Mouse (Mus musculus) lung, embryonic 16.5 days (tissue): Measurements from ENCODE around the gene Trappc3. TPM values are rescaled to one million over a fixed set of nuclear protein-coding genes. Genes with fewer than 3 reads are reported as not detected.

ENCODE experiments used
- ATAC-seq: fragments of 200-750 bp; cut with Nextera tagmentation; 2 replicates; pipeline ENCODE4 v1.8.0; 2017; ENCODE audit warnings: low read depth, mild to moderate bottlenecking, moderate library complexity
- H3K27ac ChIP-seq: fragments of 300-500 bp; sonication (generic); 2 replicates; pipeline ENCODE4 v1.5.1; 2014; ENCODE audit warnings: mild to moderate bottlenecking, control low read depth, low read length
- H3K27me3 ChIP-seq: fragments of 300-500 bp; sonication (generic); 2 replicates; pipeline ENCODE4 v1.6.1; 2014; ENCODE audit warnings: low read depth, low read length, mixed read lengths; ENCODE audit not compliant: control insufficient read depth, insufficient read depth
- H3K36me3 ChIP-seq: fragments of 300-500 bp; sonication (generic); 2 replicates; pipeline ENCODE4 v1.6.1; 2014; ENCODE audit warnings: low read length; ENCODE audit not compliant: control insufficient read depth, insufficient read depth
- H3K4me1 ChIP-seq: fragments of 300-500 bp; sonication (generic); replicated peaks from 2 replicates; pipeline ENCODE4 v1.6.1; 2014; ENCODE audit warnings: low read length, mixed read lengths; ENCODE audit not compliant: control insufficient read depth, insufficient read depth
- H3K4me2 ChIP-seq: fragments of 300-500 bp; sonication (generic); 2 replicates; pipeline ENCODE4 v1.6.1; 2014; ENCODE audit warnings: low read depth, low read length, control low read depth
- H3K4me3 ChIP-seq: fragments of 300-500 bp; sonication (generic); 2 replicates; pipeline ENCODE4 v1.5.1; 2014; ENCODE audit warnings: mild to moderate bottlenecking, low read length, control low read depth
- H3K9ac ChIP-seq: fragments of 300-500 bp; sonication (generic); 2 replicates; pipeline ENCODE4 v1.6.1; 2014; ENCODE audit warnings: low read length, control low read depth
- H3K9me3 ChIP-seq: fragments of 300-500 bp; sonication (generic); 2 replicates; pipeline ENCODE4 v1.6.1; 2016; ENCODE audit warnings: low read length; ENCODE audit not compliant: control insufficient read depth
- WGBS: fragments of 180-500 bp; shearing (Covaris S2); extraction: QIAGEN DNeasy Blood & Tissue Kit; methylation state at CpG from one replicate; pipeline ENCODE4 v1.1.7; 2014; 5-methylcytosine and 5-hydroxymethylcytosine counted together
- polyA plus RNA-seq: library from polyadenylated mRNA; unstranded; fragments of >200 nt; fragmentation: Nextera tagmentation; extraction: Ambion mirVana; gene quantifications from 2 replicates; pipeline ENCODE4 v1.2.1, GENCODE M21; 2015

The Trappc3 gene
- polyA plus RNA-seq, 1 experiment from 2014 or later: 101 TPM

- peak overlapping the region; percentile 97 for H3K4me3 ChIP-seq
- ATAC-seq: peak; percentile 23; the same call in 1 of the 2 replicates
- H3K27me3 ChIP-seq: no peaks in the 10 kb centered on the region
- peak overlapping the region; percentile 92 for H3K4me2 ChIP-seq
- H3K27ac ChIP-seq: peak overlapping the region; percentile 88
- no peaks in the 10 kb centered on the region for H3K36me3 ChIP-seq
- 1% methylated on average over 38 of the region's 50 CpGs for WGBS
- H3K9me3 ChIP-seq: no peaks in the 10 kb centered on the region
- peaks cover 58% of the 10 kb centered on the region for H3K4me1 ChIP-seq
- peak overlapping the region; percentile 98 for H3K9ac ChIP-seq
Observed at GRCm38 (mm10) chr4:126255113-126256001, 6.8 kb upstream of the Trappc3 start.

GRCm38 (mm10) chr4:126256131-126256791, 5.9 kb upstream of the Trappc3 start, which contains the start of gene Map7d1:
Map7d1 (minus strand) TSS chr4:126256343.
- peak within 1 kb of the TSS; percentile 98 for H3K9ac ChIP-seq
- under 1% methylated on average over 48 of the region's 59 CpGs for WGBS
- H3K36me3 ChIP-seq: no peaks in the 10 kb centered on the region
- peak within 1 kb of the TSS; percentile 97 for H3K4me3 ChIP-seq
- peak within 1 kb of the TSS; percentile 92 for H3K4me2 ChIP-seq
- H3K4me1 ChIP-seq: peaks cover 62% of the 10 kb centered on the region
- peak within 1 kb of the TSS; percentile 88 for H3K27ac ChIP-seq
- ATAC-seq: peak; percentile 79
- no peaks in the 10 kb centered on the region for H3K9me3 ChIP-seq
- H3K27me3 ChIP-seq: no peaks in the 10 kb centered on the region

- ATAC-seq: no peak
- H3K27ac ChIP-seq: peak overlapping the region; percentile 88
- peak overlapping the region; percentile 98 for H3K9ac ChIP-seq
- WGBS: 7% methylated on average over 26 of the region's 26 CpGs
- H3K4me1 ChIP-seq: peaks cover 60% of the 10 kb centered on the region
- no peaks in the 10 kb centered on the region for H3K27me3 ChIP-seq
- peak overlapping the region; percentile 97 for H3K4me3 ChIP-seq
- H3K36me3 ChIP-seq: no peaks in the 10 kb centered on the region
- peak overlapping the region; percentile 92 for H3K4me2 ChIP-seq
- no peaks in the 10 kb centered on the region for H3K9me3 ChIP-seq
Observed at GRCm38 (mm10) chr4:126256967-126257881, 4.9 kb upstream of the Trappc3 start.

GRCm38 (mm10) chr4:126259063-126259462, 3.1 kb upstream of the Trappc3 start:
- Histone ChIP-seq H3K36me3 (no peaks in the 10 kb centered on the region), H3K27ac (peak overlapping the region; percentile 95), H3K4me3 (no peak overlapping the region), H3K4me2 (peak overlapping the region; percentile 48; the same call in 1 of the 2 replicates), H3K4me1 (peaks cover 54% of the 10 kb centered on the region), H3K9me3 (no peaks in the 10 kb centered on the region), H3K27me3 (no peaks in the 10 kb centered on the region), H3K9ac (peak overlapping the region; percentile 25)
- 20% methylated on average over 3 of the region's 3 CpGs for WGBS
- ATAC-seq: no peak

GRCm38 (mm10) chr4:126259523-126260160, 2.5 kb upstream of the Trappc3 start:
- peak; percentile 56 for ATAC-seq
- Histone ChIP-seq H3K9me3 (no peaks in the 10 kb centered on the region), H3K27ac (peak overlapping the region; percentile 95), H3K27me3 (no peaks in the 10 kb centered on the region), H3K36me3 (no peaks in the 10 kb centered on the region), H3K4me1 (peaks cover 48% of the 10 kb centered on the region), H3K4me3 (peak overlapping the region; percentile 24), H3K4me2 (peak overlapping the region; percentile 48), H3K9ac (peak overlapping the region; percentile 25)
- 1% methylated on average over 15 of the region's 15 CpGs for WGBS

GRCm38 (mm10) chr4:126260520-126261201, 1.5 kb upstream of the Trappc3 start:
- H3K4me1 ChIP-seq: peaks cover 44% of the 10 kb centered on the region

GRCm38 (mm10) chr4:126261266-126261665, 859 bp upstream of the Trappc3 start:
- WGBS: 70% methylated on average over 6 of the region's 6 CpGs
- no peak overlapping the region for H3K4me2 ChIP-seq

More at GRCm38 (mm10) chr4:126260520-126261201, 1.5 kb upstream of the Trappc3 start:
- no peaks in the 10 kb centered on the region for H3K9me3 ChIP-seq
- 6% methylated on average over 10 of the region's 10 CpGs for WGBS
- H3K27ac ChIP-seq: peak overlapping the region; percentile 95
- H3K4me3 ChIP-seq: no peak overlapping the region
- H3K9ac ChIP-seq: peak overlapping the region; percentile 25
- ATAC-seq: peak; percentile 8; the same call in 1 of the 2 replicates
- no peaks in the 10 kb centered on the region for H3K27me3 ChIP-seq
- no peaks in the 10 kb centered on the region for H3K36me3 ChIP-seq
- H3K4me2 ChIP-seq: peak overlapping the region; percentile 48

GRCm38 (mm10) chr4:126261675-126262074, 450 bp upstream of the Trappc3 start:
- 42% methylated on average over 7 of the region's 7 CpGs for WGBS
- peaks cover 44% of the 10 kb centered on the region for H3K4me1 ChIP-seq
- H3K36me3 ChIP-seq: no peaks in the 10 kb centered on the region
- 0 out of 2 replicates have a peak overlapping the region, but pooled peaks have one; percentile 4 for H3K4me3 ChIP-seq
- peak overlapping the region; percentile 95 for H3K27ac ChIP-seq
- H3K27me3 ChIP-seq: no peaks in the 10 kb centered on the region
- no peak for ATAC-seq
- no peak overlapping the region for H3K9ac ChIP-seq
- peak overlapping the region; percentile 30; the same call in 1 of the 2 replicates for H3K4me2 ChIP-seq
- H3K9me3 ChIP-seq: no peaks in the 10 kb centered on the region

More at GRCm38 (mm10) chr4:126261266-126261665, 859 bp upstream of the Trappc3 start:
- Histone ChIP-seq H3K27me3 (no peaks in the 10 kb centered on the region), H3K9ac (no peak overlapping the region), H3K27ac (peak overlapping the region; percentile 95), H3K4me1 (peaks cover 44% of the 10 kb centered on the region), H3K9me3 (no peaks in the 10 kb centered on the region), H3K4me3 (no peak overlapping the region), H3K36me3 (no peaks in the 10 kb centered on the region)
- no peak for ATAC-seq
